Mouse (Mus musculus): Measurements from ENCODE around the gene Ppp1r9a. TPM values are rescaled to one million over a fixed set of nuclear protein-coding genes. Genes with fewer than 3 reads are reported as not detected.

The Ppp1r9a gene
- total and polyA plus RNA-seq, 2 experiments from 2014 or later, result 39.1 to 85.5 TPM

- Histone ChIP-seq H3K4me1 (ENCODE audit: insufficient read depth) (no peaks in the 10 kb centered on the region), H3K9me3 (ENCODE audit: low read length) (no peaks in the 10 kb centered on the region), H3K4me3 (ENCODE audit: low read depth, low read length) (no peak overlapping the region), H3K9ac (no peak overlapping the region), H3K27ac (ENCODE audit: low read depth, low read length) (no peak overlapping the region), H3K36me3 (ENCODE audit: insufficient read depth) (no peaks in the 10 kb centered on the region), H3K27me3 (ENCODE audit: insufficient read depth, low read length) (no peaks in the 10 kb centered on the region), H3K4me2 (ENCODE audit: low read depth) (no peak overlapping the region)
- no peak for TF ChIP-seq CTCF (IDR thresholded peaks at IDR 0.05; ENCODE audit: low read depth)
- ATAC-seq (no peak), DNase-seq (no peak)
- WGBS, result 93% methylated on average over 5 of the region's 5 CpGs
These were observed 295.9 kb downstream of the Ppp1r9a start for GRCm38 (mm10) chr6:5198590-5198989.

- no peaks in the 10 kb centered on the region for H3K4me1 ChIP-seq (ENCODE audit: insufficient read depth)
- H3K9ac ChIP-seq, result no peak overlapping the region
- no peaks in the 10 kb centered on the region for H3K36me3 ChIP-seq (ENCODE audit: insufficient read depth)
- H3K9me3 ChIP-seq (ENCODE audit: low read length), result no peaks in the 10 kb centered on the region
- DNase-seq, result no peak
- 88% methylated on average over 8 of the region's 8 CpGs for whole genome bisulfite sequencing
- H3K27me3 ChIP-seq (ENCODE audit: insufficient read depth, low read length), result no peaks in the 10 kb centered on the region
- TF ChIP-seq CTCF (IDR thresholded peaks at IDR 0.05; ENCODE audit: low read depth), result no peak
- H3K27ac ChIP-seq (ENCODE audit: low read depth, low read length), result no peak overlapping the region
- no peak overlapping the region for H3K4me2 ChIP-seq (ENCODE audit: low read depth)
- H3K4me3 ChIP-seq (ENCODE audit: low read depth, low read length), result no peak overlapping the region
- no peak for ATAC-seq
These were observed 296.7 kb downstream of the Ppp1r9a start for GRCm38 (mm10) chr6:5199376-5199905.

DNA sequence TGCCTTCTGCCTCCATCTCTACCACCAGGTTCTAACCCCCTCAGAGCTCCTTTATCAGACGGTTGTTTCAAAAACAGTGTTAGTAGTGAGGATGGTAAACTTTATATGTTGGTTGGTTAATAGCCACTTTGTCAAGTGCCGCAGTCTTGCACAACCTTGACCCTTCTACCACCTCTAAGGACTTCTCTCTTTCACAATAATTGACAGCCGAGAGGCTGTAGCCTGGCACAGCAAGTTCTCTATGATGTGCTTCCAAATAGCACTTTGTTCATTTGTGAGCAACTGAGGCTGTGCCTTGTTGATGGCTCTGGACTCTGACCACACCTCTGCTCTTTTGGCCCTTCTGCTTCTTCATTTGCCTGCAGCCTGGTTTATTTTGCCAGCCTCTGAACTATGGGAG lies 297.2 kb downstream of the Ppp1r9a start:
- no peak overlapping the region for H3K4me2 ChIP-seq (ENCODE audit: low read depth)
- H3K9ac ChIP-seq, result no peak overlapping the region
- TF ChIP-seq CTCF (IDR thresholded peaks at IDR 0.05; ENCODE audit: low read depth), result no peak
- no peaks in the 10 kb centered on the region for H3K4me1 ChIP-seq (ENCODE audit: insufficient read depth)
- DNase-seq (no peak), ATAC-seq (no peak)
- no peaks in the 10 kb centered on the region for H3K36me3 ChIP-seq (ENCODE audit: insufficient read depth)
- H3K9me3 ChIP-seq (ENCODE audit: low read length), result no peaks in the 10 kb centered on the region
- no peaks in the 10 kb centered on the region for H3K27me3 ChIP-seq (ENCODE audit: insufficient read depth, low read length)
- H3K27ac ChIP-seq (ENCODE audit: low read depth, low read length), result no peak overlapping the region
- no peak overlapping the region for H3K4me3 ChIP-seq (ENCODE audit: low read depth, low read length)
- 89% methylated on average over 3 of the region's 3 CpGs for whole genome bisulfite sequencing

- TF ChIP-seq CTCF (IDR thresholded peaks at IDR 0.05; ENCODE audit: low read depth), result no peak
- Histone ChIP-seq H3K4me1 (ENCODE audit: insufficient read depth) (no peaks in the 10 kb centered on the region), H3K27ac (ENCODE audit: low read depth, low read length) (no peak overlapping the region), H3K4me3 (ENCODE audit: low read depth, low read length) (no peak overlapping the region), H3K27me3 (ENCODE audit: insufficient read depth, low read length) (no peaks in the 10 kb centered on the region), H3K9ac (no peak overlapping the region), H3K9me3 (ENCODE audit: low read length) (no peaks in the 10 kb centered on the region), H3K36me3 (ENCODE audit: insufficient read depth) (no peaks in the 10 kb centered on the region), H3K4me2 (ENCODE audit: low read depth) (no peak overlapping the region)
- DNase-seq (no peak), ATAC-seq (no peak)
- 86% methylated on average over 2 of the region's 2 CpGs for WGBS
These were observed 305.1 kb downstream of the Ppp1r9a start for GRCm38 (mm10) chr6:5207817-5208216.

Other genes with a start within 250 kb of the Ppp1r9a start
- 36.2 and 44.5 TPM in 2 replicates for gene Sgce, start 155.7 kb upstream of the Ppp1r9a start, total RNA-seq (2014; rRNA removed)
- 30.6 and 39.4 TPM in 2 replicates for gene Sgce, start 155.7 kb upstream of the Ppp1r9a start, polyA plus RNA-seq (2015; fragmentation: Nextera tagmentation; extraction: Ambion mirVana)
- 25.2 and 72.5 TPM in 2 replicates for gene Peg10, start 155.6 kb upstream of the Ppp1r9a start, total RNA-seq (2014; rRNA removed)
- 1.8 and 3.5 TPM in 2 replicates for gene Peg10, start 155.6 kb upstream of the Ppp1r9a start, polyA plus RNA-seq (2015; fragmentation: Nextera tagmentation; extraction: Ambion mirVana)

Data from forebrain, postnatal 0 days (tissue).